Mouse (Mus musculus): Measurements from ENCODE around the gene Hpse2.

Hpse2 gene

GRCm38 (mm10) chr19:42777801-42778200, 610.4 kb downstream of the Hpse2 start:
- no peak for DNase-seq (ENCODE audit: low spot score in 2 of 2)

- DNase-seq (ENCODE audit: low spot score in 2 of 2), result no peak
Observed at GRCm38 (mm10) chr19:42776813-42777212, 611.3 kb downstream of the Hpse2 start.

- DNase-seq (ENCODE audit: low spot score in 2 of 2), result no peak
Observed at GRCm38 (mm10) chr19:42770141-42770872, 617.8 kb downstream of the Hpse2 start.

GRCm38 (mm10) chr19:42769648-42770047, 618.5 kb downstream of the Hpse2 start:
- no peak for DNase-seq (ENCODE audit: low spot score in 2 of 2)

GRCm38 (mm10) chr19:42767361-42767760, 620.8 kb downstream of the Hpse2 start:
- no peak for DNase-seq (ENCODE audit: low spot score in 2 of 2)

GRCm38 (mm10) chr19:42764398-42764797, 623.8 kb downstream of the Hpse2 start:
- DNase-seq (ENCODE audit: low spot score in 2 of 2), result no peak

- no peak for DNase-seq (ENCODE audit: low spot score in 2 of 2)
Observed at GRCm38 (mm10) chr19:42756671-42757070, 631.5 kb downstream of the Hpse2 start.

GRCm38 (mm10) chr19:42755148-42755870, 632.8 kb downstream of the Hpse2 start:
- DNase-seq (ENCODE audit: low spot score in 2 of 2), result no peak

- no peak for DNase-seq (ENCODE audit: low spot score in 2 of 2)
Observed at GRCm38 (mm10) chr19:42753141-42753917, 634.8 kb downstream of the Hpse2 start.

GRCm38 (mm10) chr19:42752363-42752931, 635.7 kb downstream of the Hpse2 start, which contains the start of gene Pyroxd2:
TSS of gene Pyroxd2 (minus strand) at chr19:42752775.
- peak; percentile 55 to 59 for DNase-seq (ENCODE audit: low spot score in 2 of 2)

GRCm38 (mm10) chr19:42750196-42750595, 638.0 kb downstream of the Hpse2 start:
- DNase-seq (ENCODE audit: low spot score in 2 of 2), result no peak

GRCm38 (mm10) chr19:42746702-42747101, 641.5 kb downstream of the Hpse2 start:
- DNase-seq (ENCODE audit: low spot score in 2 of 2), result no peak

GRCm38 (mm10) chr19:42745869-42746224, 642.3 kb downstream of the Hpse2 start:
- no peak for DNase-seq (ENCODE audit: low spot score in 2 of 2)

- DNase-seq (ENCODE audit: low spot score in 2 of 2), result no peak
Observed at GRCm38 (mm10) chr19:42745084-42745868, 642.9 kb downstream of the Hpse2 start.

- peak; percentile 31 to 50 for DNase-seq (ENCODE audit: low spot score in 2 of 2)
Observed at GRCm38 (mm10) chr19:42744162-42744586, 644.0 kb downstream of the Hpse2 start.

GRCm38 (mm10) chr19:42743261-42743660, 644.9 kb downstream of the Hpse2 start:
- no peak for DNase-seq (ENCODE audit: low spot score in 2 of 2)

GRCm38 (mm10) chr19:42741884-42742283, 646.3 kb downstream of the Hpse2 start:
- no peak for DNase-seq (ENCODE audit: low spot score in 2 of 2)

GRCm38 (mm10) chr19:42740163-42740899, 647.8 kb downstream of the Hpse2 start:
- DNase-seq (ENCODE audit: low spot score in 2 of 2), result no peak

GRCm38 (mm10) chr19:42739734-42740133, 648.4 kb downstream of the Hpse2 start:
- DNase-seq (ENCODE audit: low spot score in 2 of 2), result no peak

GRCm38 (mm10) chr19:42737753-42738152, 650.4 kb downstream of the Hpse2 start:
- no peak for DNase-seq (ENCODE audit: low spot score in 2 of 2)
